Mouse (Mus musculus) left cerebral cortex, adult 2 months (tissue): ENCODE measurements around the gene Kank1. TPM values are rescaled to one million over a fixed set of nuclear protein-coding genes. Genes with fewer than 3 reads are reported as not detected.
A peak's percentile ranks its signal among the peaks of the same experiment; 100 is the strongest.

ENCODE experiments used
- DNase-seq, 2 experiments: peaks; one replicate each; pipeline ENCODE4 v3.0.0; 2021 to 2022; ENCODE audit warnings: low spot score in 2 of 2, mixed read lengths in 1 of 2; ENCODE audit errors: extremely low spot score in 1 of 2
- H3K27ac ChIP-seq: fragments of 200-600 bp; 2 replicates; pipeline ENCODE4 v1.8.1; 2022
- H3K4me3 ChIP-seq: fragments of 200-600 bp; 2 replicates; pipeline ENCODE4 v1.8.1; 2022
- CTCF ChIP-seq: fragments of 200-600 bp; IDR thresholded peaks from 2 replicates; pipeline ENCODE4 v1.8.1; 2022; ENCODE audit warnings: antibody characterized with exemption, mild to moderate bottlenecking, moderate library complexity
- intact Hi-C: fragments of 180-260 bp; cut with DNase I; formaldehyde crosslinking; loops from one replicate; pipeline ENCODE4 v1.15.1; 2025
- total RNA-seq, 2 experiments: library from RNA; stranded (reverse); gene quantifications; 2 replicates each; pipeline ENCODE4 v1.2.3; 2021

Kank1 gene
- total RNA-seq, 2 experiments from 2014 or later = 14.1 to 20.0 TPM

- intact Hi-C loops = no loop called here
- DNase-seq = no peak
- Histone ChIP-seq H3K4me3 (no peak overlapping the region), H3K27ac (no peak overlapping the region)
- no peak for TF ChIP-seq CTCF
Observed at GRCm38 (mm10) chr19:25436789-25437650, 200.2 kb downstream of the Kank1 start.

DNA sequence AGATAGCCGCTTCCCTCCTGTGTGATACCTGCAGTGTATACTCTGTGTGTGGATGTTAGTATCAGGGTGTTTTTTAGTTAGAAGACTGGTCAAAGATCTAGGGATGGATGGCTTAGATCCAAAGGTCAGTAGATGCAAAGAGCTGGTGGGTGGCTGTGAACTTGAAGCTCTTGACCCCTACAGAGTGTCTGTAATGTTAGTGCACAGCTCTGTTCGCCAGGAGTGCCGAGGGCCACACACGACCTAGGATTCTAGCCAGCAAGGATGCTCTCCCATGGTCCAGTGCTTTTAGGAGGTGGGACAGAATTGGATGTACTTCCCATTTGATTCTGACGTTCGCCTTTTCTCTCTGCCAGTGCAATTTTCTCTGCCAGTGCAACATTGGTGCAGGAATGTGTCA is 201.5 kb downstream of the Kank1 start:
- intact Hi-C loops = no loop called here
- H3K4me3 ChIP-seq = no peak overlapping the region
- H3K27ac ChIP-seq = no peak overlapping the region
- TF ChIP-seq CTCF = no peak
- DNase-seq = no peak

DNA sequence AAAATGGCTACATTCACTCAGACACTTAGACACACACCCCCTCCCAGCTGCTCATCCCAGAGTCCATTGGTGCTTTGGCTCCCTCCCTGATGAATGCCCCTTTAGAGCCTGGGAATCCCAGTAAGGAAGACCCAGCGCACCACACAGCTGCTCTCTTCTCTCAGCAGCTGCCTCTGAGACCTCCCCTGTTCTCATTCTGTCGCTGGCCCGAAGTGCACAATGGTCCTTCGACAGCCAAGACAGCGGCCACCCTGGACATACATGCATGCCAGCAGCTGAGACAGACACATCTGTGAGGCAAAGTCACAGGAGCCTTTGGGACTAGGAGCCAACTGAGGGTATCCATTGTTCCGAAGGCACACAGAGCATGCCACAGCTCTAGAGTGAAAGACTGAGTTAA is 203.0 kb downstream of the Kank1 start:
- intact Hi-C loops = no loop called here
- H3K4me3 ChIP-seq = no peak overlapping the region
- no peak overlapping the region for H3K27ac ChIP-seq
- no peak for DNase-seq
- no peak for TF ChIP-seq CTCF

GRCm38 (mm10) chr19:25440736-25441135 is 204.0 kb downstream of the Kank1 start:
- Histone ChIP-seq H3K4me3 (no peak overlapping the region), H3K27ac (no peak overlapping the region)
- intact Hi-C loops = no loop called here
- DNase-seq = no peak
- no peak for TF ChIP-seq CTCF

- TF ChIP-seq CTCF = peak; percentile 93
- Histone ChIP-seq H3K4me3 (no peak overlapping the region), H3K27ac (no peak overlapping the region)
- intact Hi-C loops = loop anchor here (1.0 to 5.0 kb wide), 2 partner anchors 104 to 483 kb away; partner anchors contain the start of gene Cbwd1
- peak; percentile 61 to 68 for DNase-seq
Observed at GRCm38 (mm10) chr19:25445054-25445453, 208.3 kb downstream of the Kank1 start.

DNA sequence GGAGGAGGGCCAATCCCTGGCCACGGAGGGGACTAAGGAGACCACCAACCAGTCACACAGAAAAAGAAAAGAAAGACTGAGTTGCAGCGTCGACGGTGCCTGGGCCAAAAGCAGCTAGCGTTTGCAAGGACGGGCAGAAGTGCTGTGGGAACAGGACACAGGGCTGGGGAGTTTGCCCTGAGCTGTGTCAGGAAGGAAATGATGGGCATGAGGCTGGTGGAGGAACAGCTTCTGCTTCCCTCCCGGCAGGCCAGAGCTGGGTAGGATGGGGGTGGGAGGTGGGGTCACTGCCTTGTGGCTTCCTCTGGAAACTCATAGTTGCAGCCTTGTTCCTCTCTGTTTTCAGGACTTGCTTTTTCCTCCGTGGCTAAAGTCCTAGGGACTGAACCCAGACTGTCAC is 209.1 kb downstream of the Kank1 start:
- Histone ChIP-seq H3K4me3 (no peak overlapping the region), H3K27ac (no peak overlapping the region)
- intact Hi-C loops = loop anchor here (1.0 to 5.0 kb wide), 2 partner anchors 105 to 484 kb away; partner anchors contain the start of gene Cbwd1
- no peak for TF ChIP-seq CTCF
- DNase-seq = no peak

GRCm38 (mm10) chr19:25446683-25447082 is 209.9 kb downstream of the Kank1 start:
- H3K27ac ChIP-seq = no peak overlapping the region
- TF ChIP-seq CTCF = no peak
- intact Hi-C loops = loop anchor here (5.0 kb wide), 1 partner anchor 484 kb away; the partner anchor contains the start of gene Cbwd1
- no peak for DNase-seq
- H3K4me3 ChIP-seq = no peak overlapping the region

DNA sequence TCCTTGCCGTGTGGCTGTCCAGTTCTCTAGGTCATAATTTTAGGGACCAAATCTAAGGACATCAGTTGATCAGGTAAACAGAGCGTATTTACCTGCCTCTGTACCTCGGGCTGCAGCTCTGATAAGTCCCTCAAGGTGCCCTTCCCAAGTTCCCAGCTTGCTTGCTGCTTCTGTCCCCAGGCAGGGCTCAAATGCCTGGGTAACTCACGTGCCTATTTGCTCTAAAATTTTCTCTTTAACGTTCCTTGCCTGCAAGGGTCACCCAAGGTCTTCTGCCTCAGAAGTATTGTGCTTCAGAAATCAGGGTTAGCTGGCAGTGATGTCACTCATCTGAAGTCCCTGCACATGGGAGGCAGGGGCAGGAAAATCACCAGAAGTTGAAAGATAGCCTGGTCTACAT is 210.6 kb downstream of the Kank1 start:
- intact Hi-C loops = loop anchor here (5.0 kb wide), 1 partner anchor 485 kb away; the partner anchor contains the start of gene Cbwd1
- Histone ChIP-seq H3K4me3 (no peak overlapping the region), H3K27ac (no peak overlapping the region)
- TF ChIP-seq CTCF = no peak
- DNase-seq = no peak

DNA sequence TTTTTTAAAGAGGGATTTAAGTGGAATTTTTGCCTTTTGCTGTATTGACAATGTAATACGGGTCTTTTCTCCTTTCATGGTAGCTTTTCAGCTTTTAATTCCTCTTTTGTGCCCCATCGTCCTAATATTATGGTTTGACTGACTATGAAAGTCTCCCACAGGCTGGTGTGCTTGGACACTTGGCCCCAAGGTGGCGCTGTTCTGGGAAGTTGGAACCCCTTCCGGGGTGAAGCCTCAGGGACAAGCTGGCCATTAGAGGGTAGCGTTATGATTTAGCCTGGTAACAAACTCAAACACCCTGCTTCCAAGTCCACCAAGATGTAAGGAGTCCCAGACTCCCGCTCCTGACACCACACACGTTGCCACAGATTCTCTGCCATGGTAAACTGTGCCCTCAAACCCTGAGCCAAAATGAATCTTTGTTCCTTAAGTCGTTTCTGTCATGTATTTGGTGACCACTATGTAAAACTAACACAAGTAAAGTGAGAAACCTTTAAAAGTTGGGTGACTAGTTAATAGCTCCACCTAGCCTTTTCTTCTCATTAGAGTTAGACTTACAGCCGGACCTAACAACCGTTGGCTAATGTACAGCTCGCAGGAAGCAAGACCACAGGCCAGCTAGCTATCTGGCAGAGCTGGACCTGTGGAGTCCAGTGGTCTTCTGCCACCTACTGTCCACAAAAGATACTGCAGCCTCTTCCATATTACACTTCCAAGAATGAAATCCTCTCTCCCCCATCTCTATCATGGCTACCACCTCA is 214.3 kb downstream of the Kank1 start:
- peak; percentile 84 for TF ChIP-seq CTCF
- DNase-seq = peak; percentile 28 to 31
- Histone ChIP-seq H3K4me3 (no peak overlapping the region), H3K27ac (no peak overlapping the region)
- intact Hi-C loops = loop anchor here (1.0 to 5.0 kb wide), 2 partner anchors 319 to 344 kb away; no protein-coding TSS in a partner anchor

- intact Hi-C loops = loop anchor here (5.0 kb wide), 1 partner anchor 346 kb away; no protein-coding TSS in a partner anchor
- no peak overlapping the region for H3K27ac ChIP-seq
- no peak for TF ChIP-seq CTCF
- no peak for DNase-seq
- H3K4me3 ChIP-seq = no peak overlapping the region
Observed at GRCm38 (mm10) chr19:25453146-25453545, 216.4 kb downstream of the Kank1 start.

DNA sequence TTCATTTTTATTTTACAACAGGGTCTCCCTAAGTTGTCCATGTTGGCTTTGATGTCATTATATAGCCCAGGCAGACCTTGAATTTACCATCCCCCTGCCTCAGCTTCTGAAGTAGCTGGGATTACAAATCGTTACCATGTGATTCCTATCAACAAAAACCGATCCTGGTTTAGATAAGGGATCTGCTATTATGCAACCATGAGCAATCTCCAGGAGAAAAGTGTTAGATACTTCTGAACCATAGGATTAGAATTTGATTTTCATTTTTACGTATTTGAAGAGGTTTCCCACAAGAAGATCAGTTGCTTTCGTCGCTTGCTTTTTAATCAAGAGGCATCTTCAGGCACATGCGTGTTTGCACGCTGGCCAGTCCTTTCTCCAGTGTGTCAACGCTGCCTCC is 224.0 kb downstream of the Kank1 start:
- no peak for TF ChIP-seq CTCF
- Histone ChIP-seq H3K4me3 (no peak overlapping the region), H3K27ac (no peak overlapping the region)
- DNase-seq = no peak
- intact Hi-C loops = no loop called here
